Mouse (Mus musculus) hematopoietic stem cell, adult 5-6 weeks (primary cell): Measurements from ENCODE around the gene Usp32. TPM values are rescaled to one million over a fixed set of nuclear protein-coding genes. Genes with fewer than 3 reads are reported as not detected.

Experiments used
- ATAC-seq, 2 experiments: fragments of 125-278 bp in 1 of 2; replicated peaks in 1 of 2; 2 replicates each; pipeline ENCODE4 v1.8.0; 2016 to 2017; ENCODE audit warnings: inconsistent platforms in 2 of 2, mild to moderate bottlenecking in 2 of 2, moderate number of reproducible peaks in 2 of 2, low read depth in 1 of 2, moderate TSS enrichment in 1 of 2; ENCODE audit not compliant: low FRiP score in 2 of 2, poor library complexity in 2 of 2, severe bottlenecking in 2 of 2, insufficient read depth in 1 of 2, low TSS enrichment in 1 of 2
- total RNA-seq: library from RNA; stranded (forward); fragments of 172-1452, 232-1000 nt; gene quantifications from 2 replicates; pipeline ENCODE4 v1.2.3, GENCODE M21; 2017

The Usp32 gene
- total RNA-seq, 1 experiment from 2014 or later = 18.5 TPM

- ATAC-seq = no peak
Observed at GRCm38 (mm10) chr11:84967113-84967512, 172.8 kb downstream of the Usp32 start.

GRCm38 (mm10) chr11:84966696-84967095, 173.3 kb downstream of the Usp32 start:
- no peak for ATAC-seq

GRCm38 (mm10) chr11:84963556-84963955, 176.4 kb downstream of the Usp32 start:
- no peak for ATAC-seq

- ATAC-seq = no peak
Observed at GRCm38 (mm10) chr11:84962536-84962935, 177.4 kb downstream of the Usp32 start.

GRCm38 (mm10) chr11:84961571-84961970, 178.4 kb downstream of the Usp32 start:
- no peak for ATAC-seq

GRCm38 (mm10) chr11:84960780-84961179, 179.2 kb downstream of the Usp32 start:
- ATAC-seq = no peak

- no peak for ATAC-seq
Observed at GRCm38 (mm10) chr11:84960291-84960690, 179.7 kb downstream of the Usp32 start.

- no peak for ATAC-seq
Observed at GRCm38 (mm10) chr11:84959701-84960181, 180.2 kb downstream of the Usp32 start.

- no peak for ATAC-seq
Observed at GRCm38 (mm10) chr11:84959181-84959580, 180.8 kb downstream of the Usp32 start.

GRCm38 (mm10) chr11:84958271-84958630, 181.7 kb downstream of the Usp32 start:
- no peak for ATAC-seq

GRCm38 (mm10) chr11:84957591-84958270, 182.2 kb downstream of the Usp32 start, which contains the start of gene Car4:
Gene Car4, plus strand, starts transcription at chr11:84957786.
- ATAC-seq = 0 out of 4 replicates have a peak, but pooled peaks of 1 of the 2 experiments have one; percentile 29

GRCm38 (mm10) chr11:84957171-84957570, 182.8 kb downstream of the Usp32 start:
- no peak for ATAC-seq

GRCm38 (mm10) chr11:84956400-84956799, 183.6 kb downstream of the Usp32 start:
- no peak for ATAC-seq

GRCm38 (mm10) chr11:84952611-84953010, 187.3 kb downstream of the Usp32 start:
- ATAC-seq = no peak

- no peak for ATAC-seq
Observed at GRCm38 (mm10) chr11:84948526-84948925, 191.4 kb downstream of the Usp32 start.

- no peak for ATAC-seq
Observed at GRCm38 (mm10) chr11:84948114-84948513, 191.8 kb downstream of the Usp32 start.

- ATAC-seq = no peak
Observed at GRCm38 (mm10) chr11:84947206-84947605, 192.8 kb downstream of the Usp32 start.

GRCm38 (mm10) chr11:84945841-84946240, 194.1 kb downstream of the Usp32 start:
- no peak for ATAC-seq
